Comparison of ENCODE assay signal across 17 mouse cellular contexts in the genomic region with DNA sequence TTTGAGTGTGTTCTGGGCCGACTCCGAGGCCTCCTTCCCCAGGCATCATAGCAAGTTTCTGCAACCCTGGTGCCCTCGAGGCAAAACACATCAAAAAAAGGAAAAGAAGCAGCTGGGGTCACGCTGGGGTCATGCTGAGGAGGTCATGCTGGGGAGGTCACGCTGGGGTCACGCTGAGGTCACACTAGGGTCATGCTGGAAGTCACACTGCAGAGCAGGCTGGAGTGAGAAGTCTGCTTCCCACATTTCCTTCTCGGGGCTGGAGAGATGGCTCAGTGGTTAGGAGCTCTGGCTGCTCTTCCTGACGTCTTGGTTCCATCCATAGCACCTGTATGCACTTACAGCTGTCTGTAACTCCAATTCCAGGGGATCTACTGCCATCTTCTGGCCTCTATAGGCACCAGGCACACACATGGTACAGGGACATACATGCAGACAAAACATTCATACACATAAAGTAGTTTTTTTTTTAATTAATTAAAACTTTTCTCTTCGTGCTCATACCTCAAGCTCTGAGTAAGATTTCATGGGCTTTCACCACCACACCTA. TPM values are rescaled to one million over a fixed set of nuclear protein-coding genes. Genes with fewer than 3 reads are reported as not detected.
A peak's percentile ranks its signal among the peaks of the same experiment; 100 is the strongest.
DNase-seq lines count a peak whose midpoint lies in the region; ATAC-seq and TF ChIP-seq lines count a peak whose summit lies in the region.
"Had no signal": no experiment of that assay in that cellular context is flagged by ENCODE, and none has a peak within 500 bp of the region (broad histone marks: within the 10 kb centered on the region; RNA-seq: fewer than 3 reads in every experiment).

No protein-coding gene starts in this region.

- in situ Hi-C loops in CH12.LX (cut with MboI; ENCODE audit: low pct_ligation_motif_present, low pct_unique_long_range_greater_than_20kb, low sequenced_read_pairs): loop anchor here (25.0 kb wide), 2 partner anchors 110 to 735 kb away; no protein-coding TSS in a partner anchor

- peak; percentile 10 for DNase-seq in gastrocnemius, adult 2 months
- DNase-seq in gastrocnemius, adult 8-10 months (ENCODE audit: low spot score in 2 of 2): no peak
- no peak for DNase-seq in liver, embryonic 14.5 days (ENCODE audit: low read depth in 3 of 3, low spot score in 3 of 3)
- DNase-seq in CH12.LX (ENCODE audit: extremely low read depth) (no peak), ZHBTc4 (ENCODE audit: low read depth, low spot score) (peak; percentile 54)
- DNase-seq in natural killer cell, adult 2 months (ENCODE audit: low spot score in 2 of 2): no peak
- DNase-seq in layer of hippocampus, adult 9-11 months: no peak
- DNase-seq: adrenal gland, postnatal 25 days; cerebellum, adult 9-10 months; gastrocnemius, postnatal 14 days; kidney, postnatal 25 days; right cerebral cortex, postnatal 25 days had no signal

- H3K27ac ChIP-seq in gastrocnemius, adult 2 months: no peak overlapping the region
- no peak overlapping the region for H3K27ac ChIP-seq in liver, embryonic 14.5 days
- H3K27ac ChIP-seq in liver, embryonic 12.5 days: no peak overlapping the region
- no peak overlapping the region for H3K27ac ChIP-seq in CH12.LX (ENCODE audit: insufficient read depth, low read depth)
- H3K27ac ChIP-seq: embryonic facial prominence, embryonic 13.5 days; hindbrain, embryonic 12.5 days; intestine, embryonic 15.5 days; neural tube, embryonic 13.5 days had no signal

- H3K9ac ChIP-seq in liver, embryonic 14.5 days (replicated peaks): no peak overlapping the region
- no peak overlapping the region for H3K9ac ChIP-seq in liver, embryonic 12.5 days
- no peak overlapping the region for H3K9ac ChIP-seq in CH12.LX (ENCODE audit: insufficient read depth, low read depth)
- H3K9ac ChIP-seq: embryonic facial prominence, embryonic 13.5 days; hindbrain, embryonic 12.5 days; intestine, embryonic 15.5 days; neural tube, embryonic 13.5 days had no signal

- H3K4me3 ChIP-seq in gastrocnemius, adult 2 months: no peak overlapping the region
- H3K4me3 ChIP-seq in liver, embryonic 14.5 days (ENCODE audit: insufficient read depth in 1 of 2, low read depth in 2 of 2, low read length in 2 of 2): no peak overlapping the region
- H3K4me3 ChIP-seq in liver, embryonic 12.5 days: no peak overlapping the region
- H3K4me3 ChIP-seq in CH12.LX (replicated peaks in 1 of 3; ENCODE audit: low read depth in 2 of 3, low read length in 2 of 3, poor library complexity in 1 of 3): no peak overlapping the region
- H3K4me3 ChIP-seq: embryonic facial prominence, embryonic 13.5 days; hindbrain, embryonic 12.5 days; intestine, embryonic 15.5 days; neural tube, embryonic 13.5 days had no signal

- no peaks in the 10 kb centered on the region for H3K9me3 ChIP-seq in liver, embryonic 14.5 days (ENCODE audit: control insufficient read depth, low read length)
- H3K9me3 ChIP-seq in liver, embryonic 12.5 days (replicated peaks): peaks cover 14% of the 10 kb centered on the region; the same call in 1 of the 2 replicates
- peaks cover 8% of the 10 kb centered on the region for H3K9me3 ChIP-seq in CH12.LX (replicated peaks; ENCODE audit: low read length)
- H3K9me3 ChIP-seq: intestine, embryonic 15.5 days; neural tube, embryonic 13.5 days had no signal

- H3K4me1 ChIP-seq in liver, embryonic 14.5 days (replicated peaks; ENCODE audit: control insufficient read depth in 2 of 2, insufficient read depth in 2 of 2, low read length in 1 of 2): no peaks in the 10 kb centered on the region
- H3K4me1 ChIP-seq in liver, embryonic 12.5 days: no peaks in the 10 kb centered on the region; the same call in 1 of the 2 replicates
- H3K4me1 ChIP-seq in CH12.LX (ENCODE audit: control insufficient read depth in 1 of 2, insufficient read depth in 2 of 2): no peaks in the 10 kb centered on the region
- H3K4me1 ChIP-seq: embryonic facial prominence, embryonic 13.5 days; intestine, embryonic 15.5 days had no signal

- dilution Hi-C loops in CH12.LX (cut with MboI; ENCODE audit: extremely low pct_ligation_motif_present, extremely low pct_unique_long_range_greater_than_20kb, low sequenced_read_pairs): no loop called here

- peak; percentile 25 for TF ChIP-seq RAD21 in CH12.LX (IDR thresholded peaks at IDR 0.05; ENCODE audit: low read depth, low read length)

- no peaks in the 10 kb centered on the region for H3K79me2 ChIP-seq in CH12.LX (replicated peaks; ENCODE audit: control insufficient read depth, extremely low read depth, insufficient read depth, poor library complexity, severe bottlenecking)

- H3K4me2 ChIP-seq in liver, embryonic 14.5 days (ENCODE audit: low read depth): no peak overlapping the region
- no peak overlapping the region for H3K4me2 ChIP-seq in liver, embryonic 12.5 days
- H3K4me2 ChIP-seq in CH12.LX (ENCODE audit: insufficient read depth, low read depth, poor library complexity, severe bottlenecking): no peak overlapping the region
- H3K4me2 ChIP-seq: embryonic facial prominence, embryonic 13.5 days; hindbrain, embryonic 12.5 days; intestine, embryonic 15.5 days; neural tube, embryonic 13.5 days had no signal

- intact Hi-C loops in gastrocnemius, adult 2 months (cut with DNase I): no loop called here

- no peak for TF ChIP-seq EP300 in liver, embryonic 14.5 days (IDR thresholded peaks at IDR 0.05; ENCODE audit: low read depth)
- TF ChIP-seq EP300 in CH12.LX (IDR thresholded peaks at IDR 0.05; ENCODE audit: low read length): no peak

- TF ChIP-seq CTCF in gastrocnemius, adult 2 months (IDR thresholded peaks at IDR 0.05): peak; percentile 30
- 0 out of 2 replicates have a peak, but pooled peaks have one; percentile 17 for TF ChIP-seq CTCF in liver, embryonic 14.5 days (IDR thresholded peaks at IDR 0.05; ENCODE audit: low read depth)
- peak in 1 of 2 experiments; percentile 30; a peak in 2 of 4 replicates for TF ChIP-seq CTCF in CH12.LX (conservative IDR thresholded peaks at IDR 0.05 in 1 of 2, IDR thresholded peaks at IDR 0.05 in 1 of 2; ENCODE audit: low read depth in 2 of 2, low read length in 2 of 2)

- ATAC-seq in liver, embryonic 14.5 days (ENCODE audit: insufficient read depth): no peak
- no peak for ATAC-seq in liver, embryonic 12.5 days
- ATAC-seq: intestine, embryonic 15.5 days had no signal

- WGBS in liver, embryonic 14.5 days (ENCODE audit: insufficient replicate concordance): 54% methylated on average over 9 of the region's 9 CpGs
- 59% methylated on average over 9 of the region's 9 CpGs for WGBS in liver, embryonic 12.5 days (ENCODE audit: insufficient replicate concordance)

- H3K27me3 ChIP-seq in liver, embryonic 14.5 days (ENCODE audit: control insufficient read depth, insufficient read depth, low read length): no peaks in the 10 kb centered on the region
- peaks cover 6% of the 10 kb centered on the region; the same call in 1 of the 2 replicates for H3K27me3 ChIP-seq in liver, embryonic 12.5 days (replicated peaks)
- peaks cover 17% of the 10 kb centered on the region for H3K27me3 ChIP-seq in CH12.LX (replicated peaks)
- H3K27me3 ChIP-seq: embryonic facial prominence, embryonic 13.5 days; hindbrain, embryonic 12.5 days; intestine, embryonic 15.5 days; neural tube, embryonic 13.5 days had no signal

- TF ChIP-seq POLR2A in CH12.LX (IDR thresholded peaks at IDR 0.05; ENCODE audit: low read depth, low read length): no peak

- H3K36me3 ChIP-seq in liver, embryonic 14.5 days (replicated peaks; ENCODE audit: control insufficient read depth, insufficient read depth, low read depth): no peaks in the 10 kb centered on the region
- H3K36me3 ChIP-seq in liver, embryonic 12.5 days: no peaks in the 10 kb centered on the region
- H3K36me3 ChIP-seq in CH12.LX (replicated peaks in 1 of 2; ENCODE audit: control insufficient read depth in 1 of 2, insufficient read depth in 1 of 2, low read length in 1 of 2): no peaks in the 10 kb centered on the region
- H3K36me3 ChIP-seq: embryonic facial prominence, embryonic 13.5 days; hindbrain, embryonic 12.5 days; intestine, embryonic 15.5 days; neural tube, embryonic 13.5 days had no signal

TF ChIP-seq in CH12.LX, 34 proteins besides CTCF, POLR2A, EP300 and RAD21:
- TF ChIP-seq MAX (IDR thresholded peaks at IDR 0.05; ENCODE audit: low read length) (no peak), ZMIZ1 (IDR thresholded peaks at IDR 0.05; ENCODE audit: low read depth, low read length) (no peak), SIN3A (IDR thresholded peaks at IDR 0.05; ENCODE audit: low read length) (no peak), JUND (conservative IDR thresholded peaks at IDR 0.05; ENCODE audit: low read depth, low read length) (no peak), ZNF384 (IDR thresholded peaks at IDR 0.05; ENCODE audit: low read depth, low read length) (no peak), CHD2 (IDR thresholded peaks at IDR 0.05; ENCODE audit: low read length) (no peak), GABPA (IDR thresholded peaks at IDR 0.05; ENCODE audit: insufficient replicate concordance, low read depth, low read length) (no peak)

RNA-seq across cellular contexts. Expression of gene Camta1, which starts 35.5 kb away (rescaled TPM):
- total RNA-seq in gastrocnemius, adult 2 months (2021): 100 to 1,000 TPM in 1 of 2 experiments, 10 to 100 TPM in 1; 95.9 to 126 TPM
- 100 to 1,000 TPM in 2 of 4 experiments, 10 to 100 TPM in 2; 79.5 to 115 (median 98.3) TPM for total RNA-seq in gastrocnemius, adult 8-10 months (2022)
- polyA plus RNA-seq in liver, embryonic 14.5 days (2012; rRNA removed): 4.8 and 7.3 TPM in 2 replicates
- polyA plus RNA-seq in liver, embryonic 14.5 days (2014; fragmentation: Nextera tagmentation; extraction: Ambion mirVana): 31.0 and 32.8 TPM in 2 replicates
- 49.6 and 59.1 TPM in 2 replicates for polyA plus RNA-seq in liver, embryonic 12.5 days (2016; fragmentation: Nextera tagmentation; extraction: Ambion mirVana)
- total RNA-seq in CH12.LX (2012; rRNA removed) (9.8 and 9.9 TPM in 2 replicates), CH12.LX (2014; rRNA removed) (15.3 and 21.3 TPM in 2 replicates)
- polyA plus RNA-seq in CH12.LX (2012; ENCODE audit: insufficient read length, low read depth): 27.2 and 32.5 TPM in 2 replicates

RNA-seq across cellular contexts. Expression of gene Dnajc11, which starts 36.3 kb away (rescaled TPM):
- 10 to 100 TPM; 52.8 to 70.8 TPM for total RNA-seq in gastrocnemius, adult 2 months (2021)
- 10 to 100 TPM; 38.7 to 58.6 (median 46.5) TPM for total RNA-seq in gastrocnemius, adult 8-10 months (2022)
- polyA plus RNA-seq in liver, embryonic 14.5 days (2012; rRNA removed): 32.9 and 34.4 TPM in 2 replicates
- polyA plus RNA-seq in liver, embryonic 14.5 days (2014; fragmentation: Nextera tagmentation; extraction: Ambion mirVana): 32.9 and 42.2 TPM in 2 replicates
- polyA plus RNA-seq in liver, embryonic 12.5 days (2016; fragmentation: Nextera tagmentation; extraction: Ambion mirVana): 74.4 and 85.1 TPM in 2 replicates
- total RNA-seq in CH12.LX (2012; rRNA removed) (63.5 and 81.2 TPM in 2 replicates), CH12.LX (2014; rRNA removed) (73.7 and 75.6 TPM in 2 replicates)
- polyA plus RNA-seq in CH12.LX (2012; ENCODE audit: insufficient read length, low read depth): 102 and 133 TPM in 2 replicates

Comparison
In these comparisons a context has a peak if more than half of its experiments do, and no peak if none do; other contexts are left out.
1. DNase-seq: peak in gastrocnemius, adult 2 months (single experiment) and ZHBTc4 (single experiment); none in gastrocnemius, adult 8-10 months (0 of 2), liver, embryonic 14.5 days (0 of 3), CH12.LX (single experiment), natural killer cell, adult 2 months (0 of 2) and layer of hippocampus, adult 9-11 months (single experiment).